Mouse (Mus musculus) hindlimb bud, embryonic 11.5 days (tissue): ENCODE measurements at regions not wholly inside any gene's neighbourhood (a gene's known extent, or its start where the extent isn't known, plus 50 kb on each side); places are given as distances from the start of the nearest gene placed in this dataset.

ENCODE experiments used
- DNase-seq: peaks from one replicate; pipeline ENCODE4 v3.0.0-alpha.2; 2012; ENCODE audit warnings: low read depth, low spot score; ENCODE audit errors: extremely low spot score

DNA sequence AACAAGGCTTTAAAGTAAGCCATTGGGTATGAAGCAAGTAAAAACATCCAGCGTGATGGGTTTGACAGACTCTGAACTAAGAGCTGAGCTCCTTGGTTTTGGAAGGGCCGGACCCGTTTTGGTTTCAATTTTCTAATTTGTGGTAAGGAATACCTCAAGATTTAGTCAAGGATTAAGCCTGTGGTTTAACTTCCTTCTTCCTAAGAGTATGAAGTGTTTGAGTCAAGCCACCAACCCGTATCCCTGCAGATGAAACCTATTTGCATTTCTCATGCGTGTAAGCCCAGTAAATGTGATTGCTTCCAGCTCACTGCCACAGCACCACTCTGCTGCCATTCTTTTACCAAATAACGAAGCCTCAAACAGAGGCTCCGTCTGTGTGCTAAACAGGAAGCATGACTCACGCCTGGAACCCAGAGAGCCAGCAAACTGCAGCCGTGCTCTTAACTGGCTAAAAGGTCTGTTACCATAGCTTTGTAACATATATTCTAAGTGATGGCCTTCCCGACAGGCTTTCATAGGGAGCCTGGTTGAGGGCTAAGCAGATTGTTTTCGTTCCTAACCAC, 149.7 kb downstream of the Etv1 start:
- peak; percentile 5 for DNase-seq

DNA sequence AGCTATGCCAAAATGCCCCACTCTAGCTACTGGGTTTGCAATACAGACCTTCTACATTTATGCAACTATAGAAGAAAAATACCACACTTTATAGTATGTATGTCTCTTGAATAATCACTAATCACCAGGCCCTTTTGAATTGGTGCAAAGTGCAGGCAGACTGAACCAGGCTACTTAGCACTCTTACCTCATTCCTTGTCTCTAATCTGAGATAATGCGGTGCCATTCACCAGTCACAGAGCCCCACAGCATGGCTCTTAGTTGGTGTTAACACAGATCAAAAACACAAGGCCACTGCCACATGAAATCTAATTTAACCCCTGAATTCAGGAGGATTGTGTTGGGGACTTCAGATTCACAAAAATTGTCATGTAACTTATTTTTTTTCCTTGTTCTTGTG, 150.5 kb downstream of the Etv1 start:
- no peak for DNase-seq

DNA sequence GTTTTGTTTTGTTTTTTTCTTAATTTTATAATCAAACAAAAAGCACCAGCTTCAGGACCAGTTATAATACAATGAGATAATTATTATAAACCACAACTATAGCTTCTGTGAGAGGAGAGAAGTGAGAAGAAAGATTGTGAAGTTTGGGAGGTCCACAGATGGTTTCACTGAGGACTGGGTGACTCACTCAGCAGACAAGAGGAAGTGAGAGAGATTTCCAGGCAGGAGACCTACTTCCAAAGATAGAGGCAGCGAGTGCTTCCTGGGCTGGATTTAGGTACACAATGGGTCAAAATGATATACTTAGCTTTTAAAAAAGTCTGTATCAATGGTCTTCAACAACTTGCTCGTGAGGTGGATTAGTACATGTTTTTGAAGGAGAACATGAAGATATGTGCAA, 152.6 kb downstream of the Etv1 start:
- no peak for DNase-seq

DNA sequence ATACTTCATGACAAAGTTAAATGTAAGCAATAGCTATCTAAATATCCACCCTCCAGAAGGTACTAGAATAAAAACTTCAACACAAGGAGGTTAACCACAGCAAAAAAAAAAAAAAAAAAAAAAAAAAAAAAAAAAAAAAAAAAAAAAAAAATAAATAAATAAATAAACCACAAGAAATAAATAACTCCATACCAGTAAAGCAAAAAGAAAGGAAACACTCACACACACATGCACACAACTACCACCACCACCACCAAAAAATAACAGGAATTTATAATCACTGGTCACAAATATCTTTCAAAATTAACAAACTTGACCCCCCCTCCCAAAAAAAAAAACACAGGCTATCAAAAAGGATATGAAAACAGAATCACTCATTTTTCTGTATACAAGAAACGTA, 180.4 kb downstream of the Etv1 start:
- DNase-seq = no peak

DNA sequence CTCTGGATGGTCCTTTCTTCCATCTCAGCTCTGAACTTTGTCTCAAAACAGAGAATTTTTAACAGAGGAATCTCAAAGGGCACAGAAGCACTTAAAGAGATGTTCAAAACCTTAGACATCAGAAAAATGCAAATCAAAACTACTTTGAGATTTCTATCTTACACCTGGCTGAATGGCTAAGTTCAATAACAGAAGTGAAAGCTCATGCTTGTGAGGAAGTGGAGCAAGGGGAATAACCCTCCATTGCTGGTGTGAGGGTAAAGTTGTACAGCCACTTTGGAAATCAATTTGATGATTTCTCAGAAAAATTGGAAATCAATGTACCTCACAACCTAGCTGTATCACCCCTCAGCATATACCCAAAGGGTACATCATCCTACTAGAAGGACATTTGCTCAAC, 183.1 kb downstream of the Etv1 start:
- DNase-seq = no peak

DNA sequence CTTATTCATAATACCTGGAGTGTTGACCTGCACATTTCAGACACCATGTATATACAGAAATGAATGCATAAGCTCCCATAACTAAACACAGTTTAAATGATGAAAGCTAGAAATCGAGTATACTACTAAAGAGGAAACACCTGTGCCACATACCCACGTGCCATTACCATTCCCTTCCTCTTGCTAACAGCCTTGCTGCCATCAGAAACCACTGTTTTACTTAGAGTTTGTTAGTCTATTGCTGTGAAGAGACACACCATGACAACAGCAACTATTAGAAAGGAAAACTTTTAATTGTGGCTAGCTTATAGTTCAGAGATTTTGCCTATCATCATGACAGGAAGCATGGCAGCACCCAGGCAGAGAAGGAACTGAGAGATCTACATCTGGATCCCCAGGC, 191.2 kb downstream of the Etv1 start:
- no peak for DNase-seq

DNA sequence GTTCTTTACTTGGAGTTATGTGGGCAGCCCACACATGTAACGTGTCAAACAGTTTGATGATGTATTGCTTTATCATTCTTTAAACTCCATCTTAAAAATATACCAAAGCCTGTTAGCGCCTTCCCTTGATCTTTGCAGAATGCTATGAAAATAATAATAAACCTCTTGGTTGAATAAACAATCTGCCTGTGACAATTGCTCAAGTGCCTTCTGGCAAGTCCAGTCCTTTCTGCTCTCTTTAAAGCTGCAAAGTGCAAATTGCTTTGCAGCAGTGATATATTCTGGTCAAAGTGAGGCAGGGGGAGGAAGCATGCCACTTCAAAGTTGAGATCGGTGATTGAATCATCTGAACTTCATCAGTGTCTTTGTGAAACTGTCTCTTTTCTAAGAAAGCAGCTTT, 193.0 kb downstream of the Etv1 start:
- DNase-seq = no peak

DNA sequence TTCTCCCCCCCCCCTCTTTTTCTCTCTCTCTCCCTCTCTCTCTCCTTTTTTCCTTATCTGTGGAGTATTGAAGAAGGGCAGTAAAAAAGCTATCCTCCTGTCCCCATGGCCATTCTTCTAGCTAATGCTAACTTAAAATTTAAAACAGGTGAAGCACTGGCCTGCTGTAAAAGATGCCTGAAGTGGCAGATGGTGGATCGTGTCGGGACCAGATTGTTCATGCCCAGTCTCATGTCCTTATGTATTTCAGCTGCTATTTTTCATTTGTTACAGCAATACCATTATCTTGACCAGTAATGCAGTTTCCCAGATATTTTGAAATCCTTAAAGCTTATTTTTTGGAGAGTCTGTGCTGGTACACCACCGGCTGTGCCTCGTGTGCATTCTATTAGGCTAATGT, 196.3 kb downstream of the Etv1 start:
- DNase-seq = no peak

DNA sequence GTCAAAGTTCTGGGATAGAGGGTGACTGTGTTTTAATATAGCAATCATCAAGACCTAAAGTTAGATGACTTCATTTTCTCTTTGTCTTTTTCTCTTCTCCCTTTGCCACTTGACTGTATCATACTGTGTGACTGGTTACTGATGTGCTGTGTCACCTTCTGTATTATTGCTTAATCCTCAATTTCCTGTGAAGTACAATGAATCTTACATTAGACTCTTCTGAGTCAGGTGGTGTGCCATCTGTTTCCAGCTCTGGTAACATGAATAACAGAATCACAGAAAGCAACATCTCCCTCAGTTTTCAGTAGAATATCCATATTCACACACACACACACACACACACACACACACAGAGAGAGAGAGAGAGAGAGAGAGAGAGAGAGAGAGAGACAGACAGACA, 203.2 kb downstream of the Etv1 start:
- DNase-seq = no peak

DNA sequence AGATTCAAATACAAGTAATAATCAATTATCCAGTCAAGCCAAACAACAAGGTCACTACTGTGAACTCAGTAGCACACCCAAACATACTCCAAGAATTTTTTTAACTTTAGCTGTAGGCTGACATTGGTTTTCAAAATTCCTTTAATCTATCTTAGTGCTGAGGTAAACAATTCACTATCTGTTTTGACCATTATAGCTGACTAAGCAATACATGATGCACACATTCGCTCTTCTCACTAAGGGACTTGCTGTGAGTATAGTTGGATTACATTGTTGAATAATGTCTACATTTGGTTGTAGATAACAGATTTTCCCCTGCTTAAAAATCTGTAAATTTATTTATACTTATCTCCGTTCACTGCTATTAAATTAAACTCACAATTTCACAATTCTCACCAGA, 206.7 kb downstream of the Etv1 start:
- no peak for DNase-seq

DNA sequence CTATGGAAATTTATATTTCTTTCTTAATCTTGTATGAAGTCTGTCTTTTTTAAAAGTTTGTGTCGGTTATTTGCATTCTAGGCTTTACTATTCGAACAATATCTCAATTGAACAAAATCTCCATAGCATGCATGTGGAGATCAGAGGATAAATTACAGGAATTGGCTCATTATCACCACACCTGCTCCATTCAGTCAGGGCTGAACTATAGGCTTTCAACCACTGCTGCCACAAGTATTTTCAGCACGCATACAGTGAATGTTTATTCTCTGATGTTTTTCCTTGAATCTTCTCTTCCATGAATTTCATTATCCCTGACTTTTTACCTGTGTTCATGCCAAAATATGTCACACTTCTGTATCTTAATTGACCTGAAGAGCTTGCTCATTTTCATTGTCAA, 207.2 kb downstream of the Etv1 start:
- no peak for DNase-seq

DNA sequence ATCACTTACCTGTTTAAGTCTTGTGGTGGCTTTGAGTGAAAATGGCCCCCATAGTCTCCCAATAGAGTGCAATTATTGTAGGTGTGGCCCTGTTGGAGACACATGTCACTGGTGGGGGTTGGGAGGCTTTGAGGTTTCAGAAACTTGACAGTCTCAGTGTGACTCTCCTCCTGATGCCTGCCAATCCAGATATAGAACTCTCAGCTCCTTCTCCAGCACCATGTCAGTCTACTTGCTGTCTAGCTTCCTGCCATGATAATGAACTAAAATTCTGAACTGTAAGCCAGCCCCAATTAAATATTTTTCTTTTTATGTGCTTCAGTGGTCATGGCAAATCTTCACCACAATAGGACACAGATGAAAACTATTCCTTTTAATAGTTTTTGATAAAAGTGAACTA, 208.1 kb downstream of the Etv1 start:
- DNase-seq = no peak

DNA sequence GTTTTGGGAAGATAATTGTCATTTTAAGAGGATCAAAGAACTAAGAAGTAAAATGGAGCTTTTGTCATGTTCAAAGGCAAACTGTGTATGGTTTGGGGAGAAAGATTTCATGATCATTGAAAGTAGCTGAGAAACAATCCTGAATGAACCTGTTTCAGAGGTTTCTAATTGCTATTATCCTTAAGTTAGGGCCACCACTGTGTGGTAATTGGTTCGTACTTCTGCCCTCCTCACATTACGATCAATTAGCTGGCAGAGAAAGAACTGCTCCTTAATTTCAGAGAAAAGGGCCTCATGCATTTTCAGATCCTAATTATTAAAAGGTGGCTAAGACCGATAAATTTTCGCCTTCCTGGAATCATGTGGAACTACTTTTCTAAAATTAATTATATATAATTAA, 208.6 kb downstream of the Etv1 start:
- DNase-seq = no peak

DNA sequence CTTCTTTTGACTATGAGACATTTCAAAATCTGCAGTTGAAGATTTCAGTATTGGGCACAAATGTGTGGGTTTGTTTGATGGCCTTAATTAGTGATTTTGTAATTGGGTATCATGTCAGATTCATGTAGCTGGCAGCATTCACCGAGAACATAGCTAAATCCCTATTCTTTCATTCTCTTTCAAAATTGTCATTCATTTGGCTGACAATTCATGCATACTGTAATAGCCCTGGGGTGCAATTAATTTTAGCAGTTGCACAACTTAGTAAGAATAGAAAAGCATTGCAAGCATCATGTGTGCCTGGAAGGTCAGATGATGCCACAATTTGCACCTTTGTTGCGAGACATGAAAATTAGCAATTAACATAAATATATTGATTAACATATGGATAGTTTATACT, 248.0 kb downstream of the Etv1 start:
- no peak for DNase-seq

DNA sequence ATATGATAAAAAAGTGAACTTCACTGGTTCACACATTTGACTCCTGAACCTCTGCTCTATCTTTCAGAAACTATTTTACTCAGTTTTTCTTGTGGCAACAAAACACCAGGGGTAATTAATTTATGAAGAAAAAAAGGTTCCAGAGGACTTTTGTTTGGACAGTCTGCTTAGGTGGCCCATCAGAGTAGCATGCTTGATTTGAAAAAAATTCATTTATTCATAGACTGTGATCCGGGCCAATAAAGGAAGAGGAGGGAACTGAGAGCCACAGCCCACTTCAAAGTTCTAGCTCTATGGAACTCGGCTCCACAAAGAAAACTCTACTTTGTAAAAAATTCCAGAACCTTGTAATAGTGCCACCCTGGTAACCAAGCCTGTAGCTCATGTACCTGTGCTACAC, 248.8 kb downstream of the Etv1 start:
- no peak for DNase-seq

DNA sequence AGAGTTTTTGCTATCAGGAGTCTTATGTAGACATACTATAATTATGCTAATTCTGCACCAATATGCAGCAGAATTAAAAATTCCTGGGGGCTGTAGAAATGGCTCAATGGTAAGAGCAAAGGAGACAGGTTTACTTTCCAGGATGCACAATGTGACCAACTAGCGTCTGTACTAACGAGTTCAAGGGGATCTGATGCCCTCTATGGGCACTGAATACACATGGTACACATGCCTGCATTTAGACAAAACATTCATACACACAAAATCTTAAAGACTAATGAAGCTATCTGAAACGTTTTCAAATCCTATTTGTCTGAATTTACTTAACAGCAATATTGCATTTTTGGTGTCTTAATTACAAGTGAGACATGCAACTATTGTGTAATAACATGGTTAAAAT, 254.8 kb downstream of the Etv1 start:
- no peak for DNase-seq

DNA sequence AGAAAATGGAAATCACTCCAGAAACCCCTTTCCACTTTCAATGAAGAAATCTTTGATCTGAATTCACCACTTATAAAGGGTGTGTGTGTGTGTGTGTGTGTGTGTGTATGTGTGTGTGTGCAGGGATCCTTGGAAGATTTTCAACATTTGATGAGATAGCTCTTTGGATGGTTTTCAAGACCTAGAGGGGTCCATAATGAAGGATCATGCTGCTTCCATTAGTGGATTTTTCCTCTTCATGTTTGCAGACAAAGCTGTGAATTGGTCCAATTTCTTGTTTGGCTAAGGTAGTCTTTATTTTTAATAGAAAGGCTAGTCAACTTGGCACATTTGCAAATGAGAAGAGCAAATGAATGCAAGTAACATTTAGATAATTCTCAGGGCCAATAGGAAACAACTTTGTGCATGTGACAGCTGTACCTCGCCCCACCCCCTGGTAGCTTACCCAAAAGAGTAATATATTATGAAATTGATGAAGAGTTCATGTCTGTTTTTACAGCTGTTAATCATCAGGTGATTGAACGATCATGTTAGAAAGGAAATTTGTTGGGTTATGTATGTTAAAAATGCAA, 257.4 kb downstream of the Etv1 start:
- DNase-seq = no peak

DNA sequence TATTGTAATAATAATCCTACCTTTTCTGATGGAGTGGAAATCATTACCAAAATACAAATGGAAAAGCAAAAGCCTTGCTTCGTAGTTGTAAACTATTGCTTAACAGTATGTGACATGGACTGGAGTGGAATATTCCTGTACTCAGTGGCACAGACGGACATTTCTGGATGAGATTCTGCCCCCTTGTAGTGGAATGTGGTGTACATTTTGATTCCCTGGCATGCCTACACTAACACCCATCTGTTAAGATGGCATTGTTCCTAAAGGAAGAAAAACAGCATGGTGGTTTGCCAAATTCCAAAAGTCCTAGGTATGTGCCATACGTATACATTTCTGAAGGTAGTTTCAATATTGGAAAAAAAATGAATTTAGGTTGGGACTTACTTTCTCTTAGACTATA, 258.9 kb downstream of the Etv1 start:
- DNase-seq = no peak

DNA sequence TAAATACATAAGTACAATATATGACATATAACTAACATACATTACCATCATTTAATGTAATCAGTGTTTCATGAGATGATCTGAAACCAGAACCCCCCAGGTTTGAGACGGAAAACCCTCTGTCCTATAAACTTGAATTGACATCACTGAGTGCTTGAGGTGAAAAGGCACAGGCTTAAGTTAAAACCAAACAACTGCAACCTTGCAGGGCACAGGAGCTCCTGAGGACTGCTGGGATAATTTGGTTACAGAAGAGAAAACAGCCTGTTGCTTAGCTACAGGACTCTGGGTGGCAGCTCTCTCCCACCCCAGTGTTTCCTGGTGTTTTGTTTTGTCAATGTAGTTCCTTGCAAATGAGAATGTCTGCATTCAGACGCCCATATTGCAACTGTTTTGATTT, 259.5 kb downstream of the Etv1 start:
- DNase-seq = no peak

DNA sequence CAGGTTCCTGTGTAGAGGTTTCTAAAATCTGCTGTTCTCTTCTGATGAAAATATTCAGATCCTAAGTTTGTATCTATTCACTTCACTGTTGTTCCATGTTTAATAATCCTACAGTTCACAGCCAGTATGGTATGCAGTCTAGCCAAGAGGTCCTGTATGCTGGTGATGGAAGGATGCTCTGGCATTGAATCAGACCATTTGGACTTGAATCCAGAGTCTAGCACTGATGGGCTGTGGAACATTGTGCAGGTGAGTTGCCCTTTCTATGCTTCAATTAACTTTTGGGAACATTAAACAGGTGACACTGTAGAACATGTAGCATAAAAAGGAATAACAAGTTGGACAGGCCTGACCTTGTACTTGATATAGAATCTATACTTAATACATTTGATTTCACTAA, 267.9 kb downstream of the Etv1 start:
- DNase-seq = no peak

DNA sequence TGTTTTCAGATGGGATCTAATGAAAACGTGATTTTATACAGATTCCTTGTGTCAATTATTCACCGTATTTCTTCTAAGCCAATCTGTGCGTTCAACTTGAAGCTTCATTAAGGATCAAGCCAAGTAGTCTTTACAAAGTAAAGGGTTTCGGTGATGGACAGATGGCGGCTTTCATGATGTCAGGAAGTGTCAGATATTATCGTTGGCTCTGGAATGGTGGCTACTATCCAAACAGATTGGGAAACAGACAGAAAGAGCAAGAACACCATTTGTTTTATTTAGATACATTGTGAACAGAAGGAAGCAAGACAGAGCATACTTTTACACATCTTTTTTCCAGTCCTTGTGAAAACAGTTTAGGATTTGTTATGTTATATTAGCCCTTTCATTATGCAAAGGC, 269.3 kb downstream of the Etv1 start:
- no peak for DNase-seq

DNA sequence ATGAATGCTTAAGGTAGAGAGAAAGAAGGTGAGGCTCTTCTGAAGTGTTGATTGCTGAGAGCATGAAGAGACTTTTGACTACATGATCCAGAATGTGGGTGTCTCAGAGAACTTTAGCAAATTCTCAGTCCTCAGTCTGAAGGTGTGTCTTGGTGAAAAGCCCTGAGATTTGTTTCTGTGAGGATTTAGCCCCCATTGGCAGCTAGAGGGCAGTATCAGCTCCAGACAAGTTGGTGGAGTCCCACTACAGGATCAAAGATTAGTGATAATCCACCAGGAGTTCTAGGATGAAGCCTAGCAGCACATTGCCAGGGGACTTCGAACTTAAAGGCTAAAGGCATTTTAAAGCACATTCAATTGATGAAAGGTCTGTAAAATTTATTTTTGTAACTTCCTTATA, 269.8 kb downstream of the Etv1 start:
- no peak for DNase-seq

DNA sequence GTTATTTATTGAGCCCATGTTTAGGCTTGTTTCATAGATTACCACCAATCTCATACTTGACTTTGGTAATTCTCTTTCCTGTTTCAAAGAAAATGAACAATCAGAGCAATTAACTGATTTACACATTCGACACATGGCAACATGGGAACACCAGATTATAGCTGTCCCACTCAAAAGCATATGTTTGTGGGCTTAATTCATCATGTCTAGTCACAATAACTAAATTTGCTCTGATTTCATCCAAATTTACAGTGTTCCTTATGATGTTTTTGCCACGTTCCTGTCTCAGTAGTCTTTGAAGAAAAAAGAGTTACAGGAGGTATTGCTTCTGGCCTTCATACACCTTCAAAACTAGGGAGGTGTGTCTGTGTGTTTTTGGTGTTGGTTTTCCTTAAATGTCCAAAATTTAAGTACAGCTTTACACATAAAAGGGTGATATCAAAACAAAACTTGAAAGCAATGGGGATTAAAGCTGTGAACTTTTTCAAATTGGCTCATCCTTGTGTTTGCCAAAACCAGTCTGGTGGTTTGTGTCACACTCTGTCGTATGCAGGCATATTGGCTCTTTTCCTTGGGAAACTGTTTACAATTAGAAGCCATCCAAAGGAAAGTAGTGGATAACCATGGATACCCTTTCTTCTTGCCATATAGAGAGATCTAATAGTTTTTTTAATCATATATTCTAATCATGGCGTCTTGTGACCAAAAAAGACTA, 291.3 kb downstream of the Etv1 start:
- DNase-seq = no peak
